Mouse (Mus musculus) ovary, postnatal 14 days (tissue): ENCODE measurements around the gene Tmem82.
"Not testable (repeated sequence)": the region's sequence is repeated elsewhere in the genome, so short reads cannot be mapped to it uniquely, and the experiment has no call there.

ENCODE experiments used
- DNase-seq: peaks from one replicate; pipeline ENCODE4 v3.0.0; 2022; ENCODE audit warnings: low spot score

Gene Tmem82

DNA sequence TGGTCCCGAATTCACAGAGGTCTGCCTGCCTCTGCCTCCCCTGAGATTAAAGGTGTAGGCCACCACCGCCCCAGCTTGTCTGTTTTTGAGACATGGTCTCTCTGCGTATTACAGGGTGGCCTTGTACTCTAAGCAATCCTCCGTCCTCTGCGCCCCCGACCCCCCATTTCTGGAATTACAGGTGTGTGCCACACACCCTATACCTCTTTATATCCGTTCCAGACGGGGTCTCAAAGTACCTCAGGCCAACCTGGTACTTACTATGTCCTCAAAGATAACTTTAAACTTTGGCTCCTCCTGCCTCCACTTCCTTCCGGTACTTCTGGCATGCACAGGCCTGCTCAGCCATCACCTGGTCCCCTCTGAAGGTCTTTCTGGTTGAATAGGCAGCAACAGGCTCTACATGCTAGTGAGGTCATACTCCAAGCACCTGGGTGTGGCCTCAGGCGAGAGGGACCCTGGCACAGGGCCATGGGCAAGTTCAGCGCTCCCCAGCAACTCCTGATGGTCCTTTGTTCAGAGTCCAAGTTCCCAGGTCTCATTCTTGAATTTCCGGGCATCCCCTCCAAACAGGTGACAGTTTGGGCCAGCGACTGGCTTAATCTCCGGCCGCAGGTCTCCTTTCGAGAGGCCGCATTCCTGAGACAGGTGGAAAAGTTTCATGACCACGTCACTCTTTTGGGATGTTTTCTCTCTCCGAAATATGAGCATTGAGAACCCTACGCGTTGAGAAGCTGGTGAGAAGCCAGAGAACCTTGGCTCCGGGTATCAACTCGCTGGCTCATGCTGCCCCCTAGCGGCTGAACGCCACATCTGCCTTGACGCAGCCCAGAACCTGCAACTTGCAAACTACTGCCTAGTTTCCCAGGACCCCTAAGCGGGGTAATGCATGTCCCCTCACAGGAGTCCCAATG lies 43.4 kb downstream of the Tmem82 start:
- DNase-seq, result peak; percentile 87

GRCm38 (mm10) chr4:141573359-141573966 lies 45.0 kb downstream of the Tmem82 start:
- no peak for DNase-seq

DNA sequence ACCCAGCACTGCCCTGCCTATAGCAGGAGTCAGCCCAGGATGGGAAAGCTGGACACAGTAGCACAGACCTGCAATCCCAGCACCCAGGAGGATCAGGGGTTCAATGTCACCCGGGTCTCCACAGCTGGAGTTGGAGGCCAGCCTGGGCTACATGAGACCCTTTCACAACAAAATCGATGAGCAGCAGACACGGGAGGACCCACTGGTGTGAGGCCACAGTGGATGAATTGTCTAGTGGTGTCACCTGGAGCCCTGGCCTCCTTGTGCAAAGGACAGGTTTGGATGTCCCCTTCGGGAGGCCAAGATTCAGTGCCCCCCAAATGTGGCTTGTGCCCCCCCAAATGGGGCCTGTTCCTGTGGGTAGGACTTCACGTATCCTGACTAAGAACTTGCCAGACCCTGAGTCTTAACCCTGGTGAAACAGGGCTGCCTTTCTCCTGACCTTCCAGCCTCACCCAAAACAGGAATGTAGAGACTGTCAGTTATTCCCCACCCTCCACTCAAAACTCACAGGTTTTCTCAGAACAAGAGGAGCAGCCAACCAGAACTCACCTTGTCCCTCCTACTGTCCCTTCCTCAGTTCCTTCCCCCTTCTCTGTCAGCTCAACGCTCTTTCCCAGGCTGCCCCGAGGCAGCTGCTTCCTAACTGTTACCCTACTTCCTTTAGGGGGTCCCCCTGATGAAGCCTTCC lies 45.6 kb downstream of the Tmem82 start:
- DNase-seq, result no peak

DNA sequence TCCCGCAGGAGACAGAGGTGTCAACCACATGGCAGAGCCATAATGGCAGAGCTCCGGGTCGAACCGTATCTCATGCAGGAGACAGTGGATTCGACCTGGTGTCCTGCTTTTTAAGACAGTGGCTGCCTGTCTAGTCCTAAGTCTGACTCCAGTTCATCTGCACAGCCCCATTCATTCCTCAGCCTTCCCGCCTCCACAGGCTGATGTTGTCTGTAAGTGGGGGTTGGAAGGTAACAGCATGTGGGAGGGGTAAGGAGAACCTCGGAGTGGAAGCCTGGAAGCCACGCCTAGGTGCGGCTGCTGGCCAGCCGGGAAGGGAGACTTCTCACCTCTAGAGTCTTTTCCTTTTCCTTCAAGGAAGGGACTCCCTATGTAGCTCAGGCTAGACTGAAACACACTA lies 46.5 kb downstream of the Tmem82 start:
- DNase-seq, result no peak

DNA sequence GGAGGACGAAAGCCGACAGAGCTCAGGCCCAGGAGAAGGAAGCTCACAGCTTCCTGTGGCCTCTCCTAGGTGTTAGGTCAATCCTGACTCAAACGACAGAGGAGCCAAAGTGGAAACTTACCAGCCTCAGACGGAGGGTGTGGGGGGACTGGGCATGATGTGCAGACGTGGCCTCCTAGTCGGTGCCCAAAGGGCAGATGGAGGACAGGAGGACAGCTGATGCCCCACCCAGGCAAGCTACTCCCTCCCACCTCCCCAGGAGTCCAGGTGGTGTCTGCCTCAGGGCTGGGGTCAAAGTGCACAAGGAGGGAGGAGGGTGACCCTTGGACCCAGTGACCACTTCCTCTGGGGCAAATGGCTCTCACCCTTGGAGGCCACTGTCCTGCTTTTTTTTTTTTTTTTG lies 47.1 kb downstream of the Tmem82 start:
- DNase-seq, result no peak

DNA sequence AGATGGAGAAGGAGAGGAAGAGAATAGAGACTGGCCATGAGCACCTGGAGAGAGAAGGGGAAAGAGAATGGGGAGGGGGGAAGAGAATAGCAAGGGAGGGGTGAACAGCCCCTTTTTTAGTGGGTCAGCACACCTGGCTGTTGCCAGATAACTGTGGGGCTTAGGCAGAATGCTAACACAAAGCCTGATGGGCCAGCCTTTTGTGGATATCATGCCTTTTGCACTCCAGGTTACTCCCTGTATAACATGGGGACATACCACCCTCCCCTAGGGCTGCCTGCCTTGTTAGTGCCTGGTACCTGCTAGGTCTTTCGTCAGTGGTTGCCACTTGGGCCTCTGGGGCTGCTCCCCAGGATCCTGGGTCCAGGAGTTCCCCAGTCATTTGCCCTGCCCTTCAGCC lies 47.6 kb downstream of the Tmem82 start:
- DNase-seq, result no peak

DNA sequence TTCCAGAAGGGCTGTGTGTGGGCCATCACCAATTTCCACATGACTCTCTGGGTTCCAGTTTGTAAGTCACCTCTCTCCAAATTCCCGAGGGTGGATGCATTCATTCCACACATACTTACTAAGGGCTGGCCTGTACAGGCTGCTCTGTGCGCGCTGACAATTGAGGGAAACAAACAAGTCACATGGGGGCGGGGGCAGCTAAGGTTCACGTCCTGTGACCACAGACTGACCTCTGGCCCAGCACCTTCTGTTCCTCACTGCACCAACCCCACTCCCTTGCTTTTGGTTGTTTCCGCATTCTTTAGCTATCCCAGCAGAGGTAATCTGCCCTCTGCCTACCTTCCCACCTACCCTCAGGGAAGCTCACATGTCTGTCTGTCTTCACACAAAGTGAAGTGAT lies 48.4 kb downstream of the Tmem82 start:
- DNase-seq, result no peak

DNA sequence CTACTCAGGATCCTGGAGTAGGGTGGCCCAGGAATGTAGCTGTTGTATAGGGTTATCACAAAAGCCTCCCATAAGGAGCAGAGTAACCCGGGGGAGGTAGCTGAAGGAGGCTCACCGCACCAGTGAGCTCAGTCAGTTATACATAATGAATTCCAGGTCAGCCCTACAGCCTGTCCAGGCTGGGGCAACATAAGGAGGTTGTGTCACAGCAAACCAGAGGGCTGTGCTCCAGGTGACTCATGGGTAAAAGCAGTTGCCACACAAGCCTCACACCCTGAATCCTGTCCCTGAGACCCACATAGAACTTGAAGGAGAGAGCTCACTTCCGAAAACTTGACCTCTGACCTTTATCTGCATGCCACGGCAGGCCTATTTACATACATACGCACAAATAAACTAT lies 49.5 kb downstream of the Tmem82 start:
- DNase-seq, result no peak

GRCm38 (mm10) chr4:141567174-141567573 lies 51.3 kb downstream of the Tmem82 start:
- not testable (repeated sequence) for DNase-seq

GRCm38 (mm10) chr4:141566187-141566586 lies 52.2 kb downstream of the Tmem82 start:
- DNase-seq, result no peak

DNA sequence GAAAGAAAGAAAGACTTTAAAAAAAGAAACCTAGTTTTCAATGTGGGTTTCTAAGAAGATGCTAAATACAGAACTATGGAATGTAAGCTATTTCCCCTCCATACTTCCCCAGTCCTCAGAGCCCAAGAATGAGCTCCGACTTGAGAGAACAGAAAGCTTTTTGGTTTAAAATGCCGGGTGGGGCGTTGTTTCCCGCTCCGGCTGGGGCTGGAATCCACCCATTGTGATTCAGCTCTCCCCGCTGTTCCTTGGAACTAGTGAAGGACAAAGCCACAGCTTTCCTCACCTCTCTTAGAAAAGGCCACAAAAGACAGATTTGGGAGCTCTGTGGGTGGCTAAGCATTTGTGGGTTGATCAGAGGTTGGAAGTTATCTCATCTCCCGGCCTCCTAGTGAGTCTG lies 53.1 kb downstream of the Tmem82 start:
- no peak for DNase-seq

GRCm38 (mm10) chr4:141564660-141565059 lies 53.8 kb downstream of the Tmem82 start:
- DNase-seq, result no peak

- no peak for DNase-seq
Observed at GRCm38 (mm10) chr4:141564209-141564608, 54.2 kb downstream of the Tmem82 start.
